Mouse (Mus musculus): ENCODE measurements around the gene Emx1. TPM values are rescaled to one million over a fixed set of nuclear protein-coding genes. Genes with fewer than 3 reads are reported as not detected.

The Emx1 gene
- total and polyA plus RNA-seq, 3 experiments, result not detected

- Histone ChIP-seq H3K9me3 (replicated peaks) (no peaks in the 10 kb centered on the region), H3K4me1 (ENCODE audit: insufficient read depth, low read depth, low read length) (no peaks in the 10 kb centered on the region), H3K27me3 (ENCODE audit: insufficient read depth, low read length) (peaks cover 65% of the 10 kb centered on the region), H3K36me3 (replicated peaks) (no peaks in the 10 kb centered on the region), H3K4me3 (ENCODE audit: low read depth, low read length) (no peak overlapping the region)
- ATAC-seq (ENCODE audit: extremely low read depth, insufficient number of reproducible peaks, low FRiP score, poor library complexity, severe bottlenecking), result no peak
- no peak for DNase-seq (ENCODE audit: low spot score)
- TF ChIP-seq GATA2 (IDR thresholded peaks at IDR 0.05; ENCODE audit: borderline replicate concordance, low read depth, low read length), result no peak
- TF ChIP-seq POLR2AphosphoS5 (IDR thresholded peaks at IDR 0.05; ENCODE audit: insufficient replicate concordance, low read depth, low read length), result no peak
- TF ChIP-seq GATA1 (IDR thresholded peaks at IDR 0.05; ENCODE audit: borderline replicate concordance, low read length), result no peak
- TF ChIP-seq CTCF (IDR thresholded peaks at IDR 0.05; ENCODE audit: low read depth, low read length), result no peak
- TF ChIP-seq TAL1 (conservative IDR thresholded peaks at IDR 0.05; ENCODE audit: low read depth, low read length), result no peak
Measured at GRCm38 (mm10) chr6:85188256-85189110, 1.2 kb downstream of the Emx1 start.

DNA sequence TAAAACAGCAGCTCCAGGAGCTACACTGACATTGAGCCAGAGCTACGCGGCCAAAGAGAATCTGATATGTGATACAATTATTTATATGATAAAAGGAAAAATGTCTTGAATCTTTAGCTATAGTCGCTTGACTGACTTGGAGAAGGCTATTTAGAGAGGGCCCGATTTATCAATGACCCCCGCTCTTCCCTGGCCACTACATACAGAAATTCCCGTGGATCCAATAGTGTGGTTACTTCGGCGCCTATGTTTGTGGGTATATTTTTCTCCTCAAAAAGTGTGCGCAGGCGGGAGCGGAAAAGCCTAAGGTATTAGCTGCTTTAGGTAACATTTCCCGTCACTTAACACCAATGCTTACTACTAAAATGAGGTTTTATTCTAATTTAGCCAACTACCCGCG lies 2.1 kb downstream of the Emx1 start:
- no peak for DNase-seq (ENCODE audit: low spot score)
- TF ChIP-seq TAL1 (conservative IDR thresholded peaks at IDR 0.05; ENCODE audit: low read depth, low read length), result no peak
- TF ChIP-seq GATA1 (IDR thresholded peaks at IDR 0.05; ENCODE audit: borderline replicate concordance, low read length), result no peak
- no peak for TF ChIP-seq CTCF (IDR thresholded peaks at IDR 0.05; ENCODE audit: low read depth, low read length)
- TF ChIP-seq POLR2AphosphoS5 (IDR thresholded peaks at IDR 0.05; ENCODE audit: insufficient replicate concordance, low read depth, low read length), result no peak
- no peak for TF ChIP-seq GATA2 (IDR thresholded peaks at IDR 0.05; ENCODE audit: borderline replicate concordance, low read depth, low read length)
- no peak for ATAC-seq (ENCODE audit: extremely low read depth, insufficient number of reproducible peaks, low FRiP score, poor library complexity, severe bottlenecking)
- Histone ChIP-seq H3K4me3 (ENCODE audit: low read depth, low read length) (no peak overlapping the region), H3K27me3 (ENCODE audit: insufficient read depth, low read length) (peaks cover 71% of the 10 kb centered on the region), H3K9me3 (replicated peaks) (no peaks in the 10 kb centered on the region), H3K4me1 (ENCODE audit: insufficient read depth, low read depth, low read length) (no peaks in the 10 kb centered on the region), H3K36me3 (replicated peaks) (no peaks in the 10 kb centered on the region)

- TF ChIP-seq POLR2AphosphoS5 (IDR thresholded peaks at IDR 0.05; ENCODE audit: insufficient replicate concordance, low read depth, low read length) (no peak), CTCF (IDR thresholded peaks at IDR 0.05; ENCODE audit: low read depth, low read length) (no peak), GATA2 (IDR thresholded peaks at IDR 0.05; ENCODE audit: borderline replicate concordance, low read depth, low read length) (no peak)
- no peak for ATAC-seq (ENCODE audit: extremely low read depth, insufficient number of reproducible peaks, low FRiP score, poor library complexity, severe bottlenecking)
Measured at GRCm38 (mm10) chr6:85189911-85190591, 2.8 kb downstream of the Emx1 start.

DNA sequence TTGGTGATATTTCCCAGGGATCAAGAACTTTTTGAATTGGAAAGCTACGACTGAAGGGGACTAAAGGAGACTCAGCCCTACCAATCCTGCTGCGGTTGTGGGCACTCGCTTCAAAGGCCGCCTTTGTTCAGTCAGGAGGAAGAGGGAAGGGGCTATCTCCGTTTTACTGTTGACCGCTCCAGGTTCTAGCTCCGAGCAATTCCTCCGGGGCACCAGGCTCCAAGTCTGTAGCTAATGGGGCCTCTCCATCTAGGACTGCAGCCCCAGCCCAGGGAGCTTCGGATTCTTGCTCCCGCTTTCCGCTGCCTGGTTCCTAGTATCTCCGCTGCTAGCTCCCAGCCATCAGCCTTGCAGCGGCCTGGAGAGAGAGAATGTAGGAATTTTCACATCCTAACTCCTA lies 3.4 kb downstream of the Emx1 start:
- no peaks in the 10 kb centered on the region for H3K9me3 ChIP-seq (replicated peaks)
- H3K4me1 ChIP-seq (ENCODE audit: insufficient read depth, low read depth, low read length), result no peaks in the 10 kb centered on the region
- no peak for ATAC-seq (ENCODE audit: extremely low read depth, insufficient number of reproducible peaks, low FRiP score, poor library complexity, severe bottlenecking)
- DNase-seq (ENCODE audit: low spot score), result no peak
- TF ChIP-seq GATA2 (IDR thresholded peaks at IDR 0.05; ENCODE audit: borderline replicate concordance, low read depth, low read length) (no peak), CTCF (IDR thresholded peaks at IDR 0.05; ENCODE audit: low read depth, low read length) (no peak), POLR2AphosphoS5 (IDR thresholded peaks at IDR 0.05; ENCODE audit: insufficient replicate concordance, low read depth, low read length) (no peak), TAL1 (conservative IDR thresholded peaks at IDR 0.05; ENCODE audit: low read depth, low read length) (no peak), GATA1 (IDR thresholded peaks at IDR 0.05; ENCODE audit: borderline replicate concordance, low read length) (no peak)
- no peak overlapping the region for H3K4me3 ChIP-seq (ENCODE audit: low read depth, low read length)
- H3K27me3 ChIP-seq (ENCODE audit: insufficient read depth, low read length), result peaks cover 73% of the 10 kb centered on the region
- no peaks in the 10 kb centered on the region for H3K36me3 ChIP-seq (replicated peaks)

More at GRCm38 (mm10) chr6:85189911-85190591, 2.8 kb downstream of the Emx1 start:
- Histone ChIP-seq H3K4me3 (ENCODE audit: low read depth, low read length) (no peak overlapping the region), H3K4me1 (ENCODE audit: insufficient read depth, low read depth, low read length) (no peaks in the 10 kb centered on the region), H3K27me3 (ENCODE audit: insufficient read depth, low read length) (peaks cover 75% of the 10 kb centered on the region), H3K36me3 (replicated peaks) (no peaks in the 10 kb centered on the region), H3K9me3 (replicated peaks) (no peaks in the 10 kb centered on the region)
- DNase-seq (ENCODE audit: low spot score), result no peak

DNA sequence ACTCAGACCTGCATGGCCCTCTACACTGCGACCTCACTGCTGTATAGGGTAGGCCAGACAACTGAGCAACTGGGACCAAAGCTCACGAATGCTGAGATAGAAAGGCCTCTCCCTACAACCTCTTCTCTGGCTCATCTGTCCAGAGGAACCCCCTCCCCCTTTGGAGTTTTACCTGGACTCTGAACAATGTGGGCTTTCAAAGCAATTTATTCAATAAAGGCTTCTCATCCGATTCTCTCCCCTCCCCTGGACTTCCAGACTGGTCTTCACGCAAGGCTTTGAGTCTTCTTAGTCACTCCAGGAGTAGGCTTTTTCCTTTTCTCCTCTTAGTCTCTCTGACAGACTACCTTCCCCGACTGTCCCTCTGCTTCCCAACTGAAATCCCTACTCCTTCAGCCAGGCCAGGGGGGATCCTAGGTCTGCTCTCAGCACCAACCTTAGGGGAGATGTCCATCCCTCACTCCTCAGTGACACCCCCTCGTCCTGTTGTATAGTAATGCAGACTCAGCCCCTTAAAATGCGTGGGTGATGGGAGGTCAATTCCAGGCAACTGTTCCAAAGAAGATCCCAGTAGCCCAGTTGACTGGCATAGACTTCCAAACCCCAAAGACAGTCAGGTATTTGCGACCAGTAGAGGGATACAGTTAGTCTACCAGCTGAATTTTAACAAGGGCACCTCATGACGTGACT lies 4.7 kb downstream of the Emx1 start:
- no peaks in the 10 kb centered on the region for H3K36me3 ChIP-seq (replicated peaks)
- DNase-seq (ENCODE audit: low spot score) (no peak), ATAC-seq (ENCODE audit: extremely low read depth, insufficient number of reproducible peaks, low FRiP score, poor library complexity, severe bottlenecking) (no peak)
- H3K4me3 ChIP-seq (ENCODE audit: low read depth, low read length), result no peak overlapping the region
- no peaks in the 10 kb centered on the region for H3K4me1 ChIP-seq (ENCODE audit: insufficient read depth, low read depth, low read length)
- H3K27me3 ChIP-seq (ENCODE audit: insufficient read depth, low read length), result peaks cover 61% of the 10 kb centered on the region
- no peaks in the 10 kb centered on the region for H3K9me3 ChIP-seq (replicated peaks)
- no peak for TF ChIP-seq POLR2AphosphoS5 (IDR thresholded peaks at IDR 0.05; ENCODE audit: insufficient replicate concordance, low read depth, low read length)
- no peak for TF ChIP-seq CTCF (IDR thresholded peaks at IDR 0.05; ENCODE audit: low read depth, low read length)
- TF ChIP-seq GATA1 (IDR thresholded peaks at IDR 0.05; ENCODE audit: borderline replicate concordance, low read length), result no peak
- TF ChIP-seq GATA2 (IDR thresholded peaks at IDR 0.05; ENCODE audit: borderline replicate concordance, low read depth, low read length), result no peak
- TF ChIP-seq TAL1 (conservative IDR thresholded peaks at IDR 0.05; ENCODE audit: low read depth, low read length), result no peak
